Mouse (Mus musculus) heart, adult 2 months (tissue): ENCODE results near the gene Gpc5. TPM values are rescaled to one million over a fixed set of nuclear protein-coding genes. Genes with fewer than 3 reads are reported as not detected.
A peak's percentile ranks its signal among the peaks of the same experiment; 100 is the strongest.

Experiments used
- DNase-seq, 2 experiments: peaks; one replicate each; pipeline ENCODE4 v3.0.0; 2021
- H3K27ac ChIP-seq: fragments of 200-600 bp; 2 replicates; pipeline ENCODE4 v1.8.1; 2022
- H3K27me3 ChIP-seq: fragments of 200-500 bp; 2 replicates; pipeline ENCODE4 v1.6.1; 2012; ENCODE audit warnings: mild to moderate bottlenecking, low read length, inconsistent platforms, mixed read lengths; ENCODE audit not compliant: control insufficient read depth, insufficient read depth
- H3K36me3 ChIP-seq: fragments of 200-500 bp; 2 replicates; pipeline ENCODE4 v1.6.1; 2012; ENCODE audit warnings: low read length, inconsistent platforms; ENCODE audit not compliant: control insufficient read depth, insufficient read depth
- H3K4me1 ChIP-seq: fragments of 200-500 bp; 2 replicates; pipeline ENCODE4 v1.6.1; 2011; ENCODE audit warnings: low read length; ENCODE audit not compliant: control insufficient read depth, insufficient read depth
- H3K4me3 ChIP-seq: fragments of 200-600 bp; 2 replicates; pipeline ENCODE4 v1.8.1; 2022
- H3K79me2 ChIP-seq: fragments of 200-500 bp; replicated peaks from 2 replicates; pipeline ENCODE4 v1.6.1; 2012; ENCODE audit warnings: mild to moderate bottlenecking, inconsistent platforms, low read length, moderate library complexity, mixed read lengths; ENCODE audit not compliant: control insufficient read depth, insufficient read depth
- H3K9ac ChIP-seq: fragments of 200-500 bp; 2 replicates; pipeline ENCODE4 v1.6.1; 2012; ENCODE audit warnings: low read depth, mild to moderate bottlenecking, control low read depth, inconsistent platforms, low read length, mixed read lengths
- CTCF ChIP-seq: fragments of 200-600 bp; IDR thresholded peaks from 2 replicates; pipeline ENCODE4 v1.8.1; 2022; ENCODE audit warnings: antibody characterized with exemption, mild to moderate bottlenecking, moderate library complexity
- EP300 ChIP-seq: fragments of 200-500 bp; IDR thresholded peaks from 2 replicates; pipeline ENCODE4 v1.6.1; 2011; ENCODE audit warnings: low read depth, low read length, control low read depth; ENCODE audit not compliant: insufficient read depth
- POLR2A ChIP-seq: fragments of 200-500 bp; IDR thresholded peaks from 2 replicates; pipeline ENCODE4 v1.6.1; 2011; ENCODE audit warnings: mild to moderate bottlenecking, low read depth, low read length, control low read depth; ENCODE audit not compliant: insufficient read depth
- WGBS: fragments of 180-500 bp; shearing (Covaris S2); methylation state at CpG from one replicate; pipeline ENCODE4 v1.1.7; 2018; 5-methylcytosine and 5-hydroxymethylcytosine counted together
- intact Hi-C: fragments of 180-260 bp; cut with DNase I; formaldehyde crosslinking; loops from one replicate; pipeline ENCODE4 v1.15.1; 2025
- polyA plus RNA-seq: library from polyadenylated mRNA; depleted of rRNA; stranded (reverse); fragments of >200 nt; gene quantifications from 2 replicates; pipeline ENCODE4 v1.2.3, GENCODE M21; 2012
- total RNA-seq, 2 experiments: library from RNA; stranded (reverse); gene quantifications; 2 replicates each; pipeline ENCODE4 v1.2.3; 2021

The Gpc5 gene
- total and polyA plus RNA-seq, 3 experiments, result not detected

GRCm38 (mm10) chr14:115070534-115070933, 21.5 kb upstream of the Gpc5 start:
- H3K36me3 ChIP-seq, result no peaks in the 10 kb centered on the region
- H3K4me3 ChIP-seq, result no peak overlapping the region
- 42% methylated on average over 6 of the region's 6 CpGs for WGBS
- H3K27me3 ChIP-seq, result no peaks in the 10 kb centered on the region
- H3K9ac ChIP-seq, result no peak overlapping the region
- intact Hi-C loops, result no loop called here
- no peak for TF ChIP-seq EP300
- no peak for TF ChIP-seq POLR2A
- TF ChIP-seq CTCF, result peak; percentile 74
- no peak for DNase-seq
- no peaks in the 10 kb centered on the region for H3K4me1 ChIP-seq
- no peaks in the 10 kb centered on the region for H3K79me2 ChIP-seq
- no peak overlapping the region for H3K27ac ChIP-seq

GRCm38 (mm10) chr14:115077340-115077739, 14.7 kb upstream of the Gpc5 start:
- intact Hi-C loops, result no loop called here
- Histone ChIP-seq H3K27ac (no peak overlapping the region), H3K79me2 (no peaks in the 10 kb centered on the region), H3K36me3 (no peaks in the 10 kb centered on the region), H3K4me3 (no peak overlapping the region), H3K4me1 (no peaks in the 10 kb centered on the region), H3K27me3 (no peaks in the 10 kb centered on the region), H3K9ac (no peak overlapping the region)
- no peak for TF ChIP-seq EP300
- TF ChIP-seq CTCF, result no peak
- no peak for TF ChIP-seq POLR2A
- no peak for DNase-seq
- 52% methylated on average over 9 of the region's 9 CpGs for WGBS

GRCm38 (mm10) chr14:115078064-115078463, 14.0 kb upstream of the Gpc5 start:
- no peaks in the 10 kb centered on the region for H3K36me3 ChIP-seq
- H3K9ac ChIP-seq, result no peak overlapping the region
- intact Hi-C loops, result no loop called here
- TF ChIP-seq CTCF, result no peak
- no peak for TF ChIP-seq POLR2A
- TF ChIP-seq EP300, result no peak
- DNase-seq, result no peak
- no peaks in the 10 kb centered on the region for H3K27me3 ChIP-seq
- H3K79me2 ChIP-seq, result no peaks in the 10 kb centered on the region
- WGBS, result 85% methylated on average over 7 of the region's 7 CpGs
- H3K27ac ChIP-seq, result no peak overlapping the region
- no peaks in the 10 kb centered on the region for H3K4me1 ChIP-seq
- no peak overlapping the region for H3K4me3 ChIP-seq

- no peaks in the 10 kb centered on the region for H3K36me3 ChIP-seq
- no peaks in the 10 kb centered on the region for H3K79me2 ChIP-seq
- intact Hi-C loops, result no loop called here
- no peak for DNase-seq
- no peak overlapping the region for H3K4me3 ChIP-seq
- H3K4me1 ChIP-seq, result no peaks in the 10 kb centered on the region
- H3K27ac ChIP-seq, result no peak overlapping the region
- WGBS, result 80% methylated on average over 12 of the region's 12 CpGs
- no peak for TF ChIP-seq POLR2A
- no peak for TF ChIP-seq EP300
- no peak for TF ChIP-seq CTCF
- no peak overlapping the region for H3K9ac ChIP-seq
- no peaks in the 10 kb centered on the region for H3K27me3 ChIP-seq
These were observed 10.1 kb upstream of the Gpc5 start for GRCm38 (mm10) chr14:115081728-115082502.

GRCm38 (mm10) chr14:115090516-115090915, 1.5 kb upstream of the Gpc5 start:
- Histone ChIP-seq H3K27me3 (peaks cover 6% of the 10 kb centered on the region), H3K4me3 (no peak overlapping the region), H3K4me1 (no peaks in the 10 kb centered on the region), H3K9ac (no peak overlapping the region), H3K36me3 (peaks cover 3% of the 10 kb centered on the region; the same call in 1 of the 2 replicates), H3K27ac (no peak overlapping the region), H3K79me2 (no peaks in the 10 kb centered on the region)
- TF ChIP-seq POLR2A, result no peak
- no peak for TF ChIP-seq EP300
- TF ChIP-seq CTCF, result no peak
- intact Hi-C loops, result no loop called here
- DNase-seq, result no peak
- 93% methylated on average over 4 of the region's 4 CpGs for WGBS

- Histone ChIP-seq H3K79me2 (no peaks in the 10 kb centered on the region), H3K27me3 (peaks cover 6% of the 10 kb centered on the region), H3K9ac (peak overlapping the region; percentile 8; the same call in 1 of the 2 replicates), H3K4me3 (peak overlapping the region; percentile 46), H3K27ac (no peak overlapping the region), H3K4me1 (no peaks in the 10 kb centered on the region), H3K36me3 (peaks cover 3% of the 10 kb centered on the region; the same call in 1 of the 2 replicates)
- DNase-seq, result no peak
- WGBS, result under 1% methylated on average over 33 of the region's 33 CpGs
- TF ChIP-seq POLR2A, result no peak
- TF ChIP-seq EP300, result no peak
- no peak for TF ChIP-seq CTCF
- intact Hi-C loops, result no loop called here
These were observed 495 bp downstream of the Gpc5 start for GRCm38 (mm10) chr14:115092510-115092909.
